Mouse (Mus musculus) hindbrain, embryonic 15.5 days (tissue): Measurements from ENCODE around the gene Nxn. TPM values are rescaled to one million over a fixed set of nuclear protein-coding genes. Genes with fewer than 3 reads are reported as not detected.

Source experiments
- ATAC-seq: fragments of 200-750 bp; cut with Nextera tagmentation; 2 replicates; pipeline ENCODE4 v1.8.0; 2017; ENCODE audit warnings: low read depth, moderate number of reproducible peaks, moderate TSS enrichment; ENCODE audit not compliant: low FRiP score
- H3K27ac ChIP-seq: fragments of 300-500 bp; sonication (generic); replicated peaks from 2 replicates; pipeline ENCODE4 v1.5.1; 2015; ENCODE audit warnings: mild to moderate bottlenecking, inconsistent platforms
- H3K27me3 ChIP-seq: fragments of 300-500 bp; sonication (generic); 2 replicates; pipeline ENCODE4 v1.6.1; 2015; ENCODE audit warnings: control low read depth, inconsistent platforms
- H3K36me3 ChIP-seq: fragments of 300-500 bp; sonication (generic); 2 replicates; pipeline ENCODE4 v1.6.1; 2015; ENCODE audit warnings: control low read depth, inconsistent platforms
- H3K4me1 ChIP-seq: fragments of 300-500 bp; sonication (generic); replicated peaks from 2 replicates; pipeline ENCODE4 v1.6.1; 2015; ENCODE audit warnings: control low read depth, inconsistent platforms
- H3K4me2 ChIP-seq: fragments of 300-500 bp; sonication (generic); 2 replicates; pipeline ENCODE4 v1.6.1; 2015; ENCODE audit warnings: moderate library complexity, mild to moderate bottlenecking, inconsistent platforms
- H3K4me3 ChIP-seq: fragments of 300-500 bp; sonication (generic); 2 replicates; pipeline ENCODE4 v1.5.1; 2015; ENCODE audit warnings: mild to moderate bottlenecking, inconsistent platforms
- H3K9ac ChIP-seq: fragments of 300-500 bp; sonication (generic); 2 replicates; pipeline ENCODE4 v1.6.1; 2015; ENCODE audit warnings: inconsistent platforms
- H3K9me3 ChIP-seq: fragments of 300-500 bp; sonication (generic); 2 replicates; pipeline ENCODE4 v1.6.1; 2016; ENCODE audit warnings: control low read depth, inconsistent platforms
- WGBS: fragments of 180-500 bp; shearing (Covaris S2); methylation state at CpG from one replicate; pipeline ENCODE4 v1.1.7; 2015; 5-methylcytosine and 5-hydroxymethylcytosine counted together
- polyA plus RNA-seq: library from polyadenylated mRNA; unstranded; fragments of >200 nt; fragmentation: Nextera tagmentation; extraction: Ambion mirVana; gene quantifications from 2 replicates; pipeline ENCODE4 v1.2.1, GENCODE M21; 2015

Nxn gene
- polyA plus RNA-seq, 1 experiment from 2014 or later, result 27.5 TPM

- Histone ChIP-seq H3K4me3 (no peak overlapping the region), H3K4me2 (no peak overlapping the region), H3K27ac (peak overlapping the region; percentile 61), H3K4me1 (peaks cover 9% of the 10 kb centered on the region), H3K9me3 (no peaks in the 10 kb centered on the region), H3K27me3 (no peaks in the 10 kb centered on the region), H3K36me3 (peaks cover 88% of the 10 kb centered on the region), H3K9ac (no peak overlapping the region)
- 66% methylated on average over 4 of the region's 4 CpGs for WGBS
- no peak for ATAC-seq
Measured at GRCm38 (mm10) chr11:76419179-76419578, 20.2 kb upstream of the Nxn start.

GRCm38 (mm10) chr11:76418423-76418822, 19.5 kb upstream of the Nxn start:
- ATAC-seq, result no peak
- Histone ChIP-seq H3K4me1 (peaks cover 11% of the 10 kb centered on the region), H3K27me3 (no peaks in the 10 kb centered on the region), H3K27ac (peak overlapping the region; percentile 61), H3K9ac (no peak overlapping the region), H3K9me3 (no peaks in the 10 kb centered on the region), H3K4me2 (no peak overlapping the region), H3K36me3 (peaks cover 90% of the 10 kb centered on the region), H3K4me3 (no peak overlapping the region)
- 62% methylated on average over 8 of the region's 8 CpGs for WGBS

GRCm38 (mm10) chr11:76415985-76416384, 17.0 kb upstream of the Nxn start:
- Histone ChIP-seq H3K36me3 (peaks cover 74% of the 10 kb centered on the region), H3K9ac (no peak overlapping the region), H3K4me1 (peaks cover 12% of the 10 kb centered on the region), H3K9me3 (no peaks in the 10 kb centered on the region), H3K27ac (no peak overlapping the region), H3K27me3 (no peaks in the 10 kb centered on the region), H3K4me2 (no peak overlapping the region), H3K4me3 (no peak overlapping the region)
- no peak for ATAC-seq
- 74% methylated on average over 2 of the region's 2 CpGs for WGBS

- no peak for ATAC-seq
- Histone ChIP-seq H3K27me3 (no peaks in the 10 kb centered on the region), H3K4me2 (no peak overlapping the region), H3K4me3 (no peak overlapping the region), H3K4me1 (peaks cover 12% of the 10 kb centered on the region), H3K9me3 (no peaks in the 10 kb centered on the region), H3K27ac (no peak overlapping the region), H3K9ac (no peak overlapping the region), H3K36me3 (peaks cover 72% of the 10 kb centered on the region)
- WGBS, result 95% methylated on average over 4 of the region's 4 CpGs
Measured at GRCm38 (mm10) chr11:76415001-76415400, 16.1 kb upstream of the Nxn start.

DNA sequence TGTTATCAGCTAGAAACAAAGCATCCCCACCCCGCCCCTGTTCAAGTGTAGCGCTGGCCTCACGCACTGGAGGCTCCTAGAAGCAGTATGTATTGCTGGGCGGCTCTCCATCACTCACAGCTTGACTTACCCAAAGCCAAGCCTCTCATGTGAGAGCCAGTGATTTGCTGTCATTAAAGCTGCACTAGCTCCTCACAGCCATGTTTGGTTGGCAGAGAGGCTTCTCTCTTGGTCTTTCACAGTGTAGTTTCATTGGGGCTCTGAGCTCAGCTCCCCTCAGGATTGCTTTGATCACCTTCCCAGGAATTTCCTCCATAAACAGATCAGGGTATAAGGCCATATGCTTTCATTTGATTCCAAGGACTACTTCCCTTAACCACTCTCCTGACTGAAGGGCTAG, 14.3 kb upstream of the Nxn start:
- H3K36me3 ChIP-seq, result peaks cover 54% of the 10 kb centered on the region
- 71% methylated on average over 4 of the region's 4 CpGs for whole genome bisulfite sequencing
- no peak overlapping the region for H3K4me2 ChIP-seq

GRCm38 (mm10) chr11:76410826-76411225, 11.9 kb upstream of the Nxn start:
- 69% methylated on average over 12 of the region's 12 CpGs for WGBS

More for the DNA sequence above, 14.3 kb upstream of the Nxn start:
- Histone ChIP-seq H3K9ac (no peak overlapping the region), H3K27ac (0 out of 2 replicates have a peak overlapping the region, but pooled peaks have one; percentile 8), H3K9me3 (no peaks in the 10 kb centered on the region), H3K27me3 (no peaks in the 10 kb centered on the region), H3K4me3 (no peak overlapping the region), H3K4me1 (peaks cover 13% of the 10 kb centered on the region)
- no peak for ATAC-seq

DNA sequence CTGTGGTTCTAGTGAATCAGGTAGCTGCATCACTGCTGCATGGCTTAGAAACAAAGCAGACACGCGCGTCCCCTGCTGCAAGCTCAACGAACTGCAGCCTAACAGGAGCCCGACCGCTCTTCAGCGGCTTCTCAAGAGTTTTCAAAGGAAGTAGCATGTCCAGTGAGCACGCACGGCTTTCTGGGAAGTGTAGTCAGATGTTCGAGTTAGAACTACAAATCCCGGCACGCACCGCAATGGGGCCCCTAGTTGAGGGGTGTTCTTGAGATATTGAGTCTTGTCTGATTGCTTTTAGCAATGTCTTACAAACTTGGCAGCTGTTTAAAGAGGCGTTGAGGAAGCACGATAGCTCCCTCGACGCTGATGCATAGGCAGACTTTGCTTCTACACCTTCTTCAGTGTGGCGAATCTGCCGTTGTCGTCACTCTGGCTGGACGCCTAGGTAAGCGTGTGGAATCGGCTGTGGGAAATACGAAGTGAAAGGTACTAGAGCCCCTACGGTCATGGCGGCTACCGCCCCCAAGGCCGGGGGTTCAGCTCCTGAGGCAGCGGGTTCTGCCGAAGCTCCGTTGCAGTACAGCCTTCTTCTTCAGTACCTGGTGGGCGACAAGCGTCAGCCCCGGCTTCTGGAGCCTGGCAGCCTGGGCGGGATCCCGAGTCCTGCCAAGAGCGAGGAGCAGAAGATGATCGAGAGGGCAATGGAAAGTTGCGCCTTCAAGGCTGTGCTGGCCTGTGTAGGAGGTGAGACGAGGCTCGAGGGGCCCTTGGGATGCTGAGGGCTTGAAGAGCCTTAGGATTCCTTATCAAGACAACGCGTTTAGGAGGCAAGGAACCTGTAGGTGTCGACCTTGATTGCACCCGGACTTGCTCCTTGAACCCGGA, 8.0 kb upstream of the Nxn start, which contains the start of gene Timm22:
Timm22 (plus strand) TSS at position 251 of the 882 bp plus-strand sequence.
- H3K4me1 ChIP-seq, result peaks cover 17% of the 10 kb centered on the region
- peak within 1 kb of the TSS; percentile 90 for H3K9ac ChIP-seq
- 0 out of 2 replicates have a peak, but pooled peaks cover 4% of the 10 kb centered on the region for H3K36me3 ChIP-seq
- peak within 1 kb of the TSS; percentile 89 for H3K27ac ChIP-seq
- peak within 1 kb of the TSS; percentile 79 for H3K4me3 ChIP-seq
- ATAC-seq, result peak; percentile 97
- H3K9me3 ChIP-seq, result no peaks in the 10 kb centered on the region
- WGBS, result under 1% methylated on average over 46 of the region's 46 CpGs
- H3K4me2 ChIP-seq, result peak within 1 kb of the TSS; percentile 68
- no peaks in the 10 kb centered on the region for H3K27me3 ChIP-seq

More at GRCm38 (mm10) chr11:76410826-76411225, 11.9 kb upstream of the Nxn start:
- H3K27ac ChIP-seq, result no peak overlapping the region
- no peak for ATAC-seq
- H3K27me3 ChIP-seq, result no peaks in the 10 kb centered on the region
- H3K36me3 ChIP-seq, result peaks cover 30% of the 10 kb centered on the region
- peaks cover 21% of the 10 kb centered on the region for H3K4me1 ChIP-seq
- H3K9me3 ChIP-seq, result no peaks in the 10 kb centered on the region
- H3K4me3 ChIP-seq, result no peak overlapping the region
- no peak overlapping the region for H3K4me2 ChIP-seq
- H3K9ac ChIP-seq, result no peak overlapping the region

GRCm38 (mm10) chr11:76405626-76406264, 6.8 kb upstream of the Nxn start:
- Histone ChIP-seq H3K9me3 (no peaks in the 10 kb centered on the region), H3K4me3 (no peak overlapping the region), H3K36me3 (no peaks in the 10 kb centered on the region), H3K27me3 (no peaks in the 10 kb centered on the region), H3K4me2 (no peak overlapping the region), H3K9ac (no peak overlapping the region), H3K27ac (no peak overlapping the region), H3K4me1 (peaks cover 17% of the 10 kb centered on the region)
- no peak for ATAC-seq
- WGBS, result 88% methylated on average over 5 of the region's 5 CpGs

DNA sequence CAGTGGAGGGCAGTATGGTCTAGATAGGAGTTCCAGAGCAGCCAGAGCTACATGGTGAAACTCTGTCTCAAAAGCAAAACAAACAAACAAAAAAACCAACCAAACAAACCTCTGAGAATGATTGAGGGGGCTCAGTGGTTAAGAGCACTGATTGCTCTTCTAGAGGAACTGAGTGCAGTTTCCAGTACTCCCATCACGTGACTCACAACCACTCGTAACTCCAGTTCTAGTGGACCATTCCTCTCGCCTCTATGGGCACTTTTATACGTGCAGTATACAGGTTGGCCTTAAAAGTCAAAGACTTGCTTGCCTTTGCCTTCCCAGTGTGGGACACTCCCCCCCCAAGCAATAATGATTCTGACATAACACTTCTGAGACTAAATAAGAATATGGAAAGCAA, 6.2 kb upstream of the Nxn start:
- H3K36me3 ChIP-seq, result no peaks in the 10 kb centered on the region
- H3K4me3 ChIP-seq, result no peak overlapping the region
- peaks cover 17% of the 10 kb centered on the region for H3K4me1 ChIP-seq
- no peak overlapping the region for H3K4me2 ChIP-seq
- no peaks in the 10 kb centered on the region for H3K27me3 ChIP-seq
- WGBS, result 83% methylated on average over 4 of the region's 4 CpGs
- no peak overlapping the region for H3K27ac ChIP-seq
- no peak overlapping the region for H3K9ac ChIP-seq
- H3K9me3 ChIP-seq, result no peaks in the 10 kb centered on the region
- ATAC-seq, result no peak

DNA sequence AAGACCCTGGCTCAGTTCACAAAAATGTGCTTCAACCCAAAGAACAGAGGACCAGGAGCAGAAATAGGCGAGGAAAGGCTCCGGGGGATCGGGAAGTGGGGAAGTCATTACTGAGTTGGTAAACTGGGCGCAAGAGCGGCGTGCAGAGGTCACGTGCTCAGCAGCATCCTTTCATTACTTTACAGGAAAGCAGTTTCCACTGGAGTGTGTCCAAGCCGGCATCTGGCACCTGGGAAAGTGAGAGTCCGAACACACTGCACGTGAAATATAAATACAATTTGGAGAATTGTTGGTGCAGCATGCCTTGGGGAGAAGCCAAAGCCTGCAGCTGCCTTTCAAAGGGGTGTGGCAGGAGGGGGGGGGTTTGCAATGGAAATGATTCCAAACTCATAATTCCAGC, 2.5 kb upstream of the Nxn start:
- no peak overlapping the region for H3K9ac ChIP-seq
- no peak overlapping the region for H3K4me2 ChIP-seq
- no peak for ATAC-seq
- peaks cover 25% of the 10 kb centered on the region for H3K4me1 ChIP-seq
- H3K9me3 ChIP-seq, result no peaks in the 10 kb centered on the region
- no peak overlapping the region for H3K4me3 ChIP-seq
- H3K27ac ChIP-seq, result no peak overlapping the region
- 64% methylated on average over 10 of the region's 10 CpGs for WGBS
- H3K27me3 ChIP-seq, result no peaks in the 10 kb centered on the region
- no peaks in the 10 kb centered on the region for H3K36me3 ChIP-seq

- Histone ChIP-seq H3K4me1 (peaks cover 34% of the 10 kb centered on the region), H3K36me3 (no peaks in the 10 kb centered on the region), H3K9me3 (no peaks in the 10 kb centered on the region), H3K4me3 (peak overlapping the region; percentile 92), H3K27me3 (no peaks in the 10 kb centered on the region), H3K9ac (no peak overlapping the region), H3K27ac (peak overlapping the region; percentile 88; the same call in 1 of the 2 replicates), H3K4me2 (peak overlapping the region; percentile 99)
- no peak; the same call in 1 of the 2 replicates for ATAC-seq
- WGBS, result 8% methylated on average over 11 of the region's 11 CpGs
Measured at GRCm38 (mm10) chr11:76399587-76400330, 819 bp upstream of the Nxn start.
